Mouse (Mus musculus): ENCODE results near the gene Golt1a. TPM values are rescaled to one million over a fixed set of nuclear protein-coding genes. Genes with fewer than 3 reads are reported as not detected.

The Golt1a gene
- 164 and 187 TPM in 2 replicates for polyA plus RNA-seq (2015; fragmentation: Nextera tagmentation; extraction: Ambion mirVana)

GRCm38 (mm10) chr1:133309652-133310267 is at the start of gene Golt1a:
TSS of gene Golt1a (plus strand) at chr1:133309800.
- Histone ChIP-seq H3K9ac (ENCODE audit: low read depth, low read length) (peak within 1 kb of the TSS; percentile 27; the same call in 1 of the 2 replicates), H3K4me3 (ENCODE audit: low read depth, low read length) (peak within 1 kb of the TSS; percentile 31), H3K27ac (ENCODE audit: low read depth, low read length) (peak within 1 kb of the TSS; percentile 94), H3K4me1 (replicated peaks; ENCODE audit: control insufficient read depth, insufficient read depth, low read length) (peaks cover 7% of the 10 kb centered on the region; the same call in 1 of the 2 replicates), H3K9me3 (ENCODE audit: control insufficient read depth) (no peaks in the 10 kb centered on the region), H3K27me3 (replicated peaks; ENCODE audit: control insufficient read depth, insufficient read depth, low read length) (no peaks in the 10 kb centered on the region), H3K4me2 (replicated peaks; ENCODE audit: low read depth) (peak within 1 kb of the TSS; percentile 57), H3K36me3 (ENCODE audit: control insufficient read depth, insufficient read depth) (no peaks in the 10 kb centered on the region)
- ATAC-seq = peak; percentile 87
- WGBS = 37% methylated on average over 14 of the region's 14 CpGs
- TF ChIP-seq CTCF (IDR thresholded peaks at IDR 0.05; ENCODE audit: low read depth) = no peak

GRCm38 (mm10) chr1:133262628-133263027 is 47.0 kb upstream of the Golt1a start:
- H3K36me3 ChIP-seq (ENCODE audit: control insufficient read depth, insufficient read depth) = peaks cover 41% of the 10 kb centered on the region
- no peak for TF ChIP-seq CTCF (IDR thresholded peaks at IDR 0.05; ENCODE audit: low read depth)

DNA sequence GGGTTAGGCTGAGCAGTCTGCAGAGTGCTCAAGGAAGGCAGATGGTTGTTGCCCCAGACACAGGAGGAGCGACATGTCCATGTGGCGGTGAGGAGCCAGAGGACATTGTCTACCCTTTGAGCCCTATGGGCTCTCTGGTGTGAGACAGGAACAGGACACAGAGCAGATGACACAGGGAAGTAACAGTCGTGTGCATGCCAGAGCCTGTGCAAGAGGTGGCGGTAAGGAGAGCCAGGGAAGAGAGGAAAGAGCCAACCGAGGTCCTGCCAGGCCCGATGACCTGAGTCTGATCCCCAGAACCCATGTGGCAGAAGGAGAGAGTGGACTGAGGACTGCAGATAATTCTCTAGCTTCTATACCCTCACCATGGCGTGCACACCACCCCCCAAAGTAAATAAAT is 46.5 kb upstream of the Golt1a start:
- peaks cover 41% of the 10 kb centered on the region for H3K36me3 ChIP-seq (ENCODE audit: control insufficient read depth, insufficient read depth)
- TF ChIP-seq CTCF (IDR thresholded peaks at IDR 0.05; ENCODE audit: low read depth) = no peak
- H3K27ac ChIP-seq (ENCODE audit: low read depth, low read length) = no peak overlapping the region

More at GRCm38 (mm10) chr1:133262628-133263027, 47.0 kb upstream of the Golt1a start:
- Histone ChIP-seq H3K9ac (ENCODE audit: low read depth, low read length) (no peak overlapping the region), H3K27ac (ENCODE audit: low read depth, low read length) (no peak overlapping the region), H3K4me1 (replicated peaks; ENCODE audit: control insufficient read depth, insufficient read depth, low read length) (peaks cover 8% of the 10 kb centered on the region; the same call in 1 of the 2 replicates), H3K4me2 (replicated peaks; ENCODE audit: low read depth) (no peak overlapping the region), H3K9me3 (ENCODE audit: control insufficient read depth) (no peaks in the 10 kb centered on the region), H3K27me3 (replicated peaks; ENCODE audit: control insufficient read depth, insufficient read depth, low read length) (no peaks in the 10 kb centered on the region), H3K4me3 (ENCODE audit: low read depth, low read length) (no peak overlapping the region)
- 86% methylated on average over 6 of the region's 6 CpGs for WGBS
- no peak for ATAC-seq

GRCm38 (mm10) chr1:133264367-133264766 is 45.2 kb upstream of the Golt1a start:
- no peak for TF ChIP-seq CTCF (IDR thresholded peaks at IDR 0.05; ENCODE audit: low read depth)
- no peak for ATAC-seq
- Histone ChIP-seq H3K27ac (ENCODE audit: low read depth, low read length) (peak overlapping the region; percentile 62), H3K9me3 (ENCODE audit: control insufficient read depth) (no peaks in the 10 kb centered on the region), H3K9ac (ENCODE audit: low read depth, low read length) (no peak overlapping the region), H3K36me3 (ENCODE audit: control insufficient read depth, insufficient read depth) (peaks cover 44% of the 10 kb centered on the region), H3K4me3 (ENCODE audit: low read depth, low read length) (no peak overlapping the region), H3K4me1 (replicated peaks; ENCODE audit: control insufficient read depth, insufficient read depth, low read length) (peaks cover 8% of the 10 kb centered on the region; the same call in 1 of the 2 replicates), H3K4me2 (replicated peaks; ENCODE audit: low read depth) (no peak overlapping the region), H3K27me3 (replicated peaks; ENCODE audit: control insufficient read depth, insufficient read depth, low read length) (no peaks in the 10 kb centered on the region)
- 50% methylated on average over 12 of the region's 12 CpGs for WGBS

More for the DNA sequence above, 46.5 kb upstream of the Golt1a start:
- Histone ChIP-seq H3K4me3 (ENCODE audit: low read depth, low read length) (no peak overlapping the region), H3K4me1 (replicated peaks; ENCODE audit: control insufficient read depth, insufficient read depth, low read length) (peaks cover 8% of the 10 kb centered on the region; the same call in 1 of the 2 replicates), H3K9ac (ENCODE audit: low read depth, low read length) (no peak overlapping the region), H3K27me3 (replicated peaks; ENCODE audit: control insufficient read depth, insufficient read depth, low read length) (no peaks in the 10 kb centered on the region), H3K9me3 (ENCODE audit: control insufficient read depth) (no peaks in the 10 kb centered on the region), H3K4me2 (replicated peaks; ENCODE audit: low read depth) (no peak overlapping the region)
- 86% methylated on average over 7 of the region's 7 CpGs for WGBS
- ATAC-seq = no peak

- H3K27ac ChIP-seq (ENCODE audit: low read depth, low read length) = peak overlapping the region; percentile 66
- peak overlapping the region; percentile 35 for H3K4me2 ChIP-seq (replicated peaks; ENCODE audit: low read depth)
These were observed 44.4 kb upstream of the Golt1a start for GRCm38 (mm10) chr1:133265114-133265766.

GRCm38 (mm10) chr1:133267094-133267493 is 42.5 kb upstream of the Golt1a start:
- Histone ChIP-seq H3K27ac (ENCODE audit: low read depth, low read length) (no peak overlapping the region), H3K9ac (ENCODE audit: low read depth, low read length) (no peak overlapping the region), H3K36me3 (ENCODE audit: control insufficient read depth, insufficient read depth) (peaks cover 49% of the 10 kb centered on the region), H3K4me3 (ENCODE audit: low read depth, low read length) (no peak overlapping the region), H3K4me1 (replicated peaks; ENCODE audit: control insufficient read depth, insufficient read depth, low read length) (peaks cover 8% of the 10 kb centered on the region; the same call in 1 of the 2 replicates), H3K4me2 (replicated peaks; ENCODE audit: low read depth) (no peak overlapping the region), H3K27me3 (replicated peaks; ENCODE audit: control insufficient read depth, insufficient read depth, low read length) (no peaks in the 10 kb centered on the region), H3K9me3 (ENCODE audit: control insufficient read depth) (no peaks in the 10 kb centered on the region)
- no peak for ATAC-seq
- TF ChIP-seq CTCF (IDR thresholded peaks at IDR 0.05; ENCODE audit: low read depth) = no peak
- 85% methylated on average over 3 of the region's 3 CpGs for WGBS

More at GRCm38 (mm10) chr1:133265114-133265766, 44.4 kb upstream of the Golt1a start:
- Histone ChIP-seq H3K27me3 (replicated peaks; ENCODE audit: control insufficient read depth, insufficient read depth, low read length) (no peaks in the 10 kb centered on the region), H3K36me3 (ENCODE audit: control insufficient read depth, insufficient read depth) (peaks cover 43% of the 10 kb centered on the region), H3K9ac (ENCODE audit: low read depth, low read length) (no peak overlapping the region), H3K4me1 (replicated peaks; ENCODE audit: control insufficient read depth, insufficient read depth, low read length) (peaks cover 8% of the 10 kb centered on the region; the same call in 1 of the 2 replicates), H3K4me3 (ENCODE audit: low read depth, low read length) (no peak overlapping the region), H3K9me3 (ENCODE audit: control insufficient read depth) (no peaks in the 10 kb centered on the region)
- 19% methylated on average over 11 of the region's 11 CpGs for WGBS
- ATAC-seq = peak; percentile 91
- TF ChIP-seq CTCF (IDR thresholded peaks at IDR 0.05; ENCODE audit: low read depth) = peak; percentile 69
